Mouse (Mus musculus) cerebellum, adult 9-11 months (tissue): ENCODE measurements at regions not wholly inside any gene's neighbourhood (a gene's known extent, or its start where the extent isn't known, plus 50 kb on each side); places are given as distances from the start of the nearest gene placed in this dataset.
"Not testable (repeated sequence)": the region's sequence is repeated elsewhere in the genome, so short reads cannot be mapped to it uniquely, and the experiment has no call there.

ENCODE experiments used
- DNase-seq: peaks from one replicate; pipeline ENCODE4 v3.0.0; 2022

DNA sequence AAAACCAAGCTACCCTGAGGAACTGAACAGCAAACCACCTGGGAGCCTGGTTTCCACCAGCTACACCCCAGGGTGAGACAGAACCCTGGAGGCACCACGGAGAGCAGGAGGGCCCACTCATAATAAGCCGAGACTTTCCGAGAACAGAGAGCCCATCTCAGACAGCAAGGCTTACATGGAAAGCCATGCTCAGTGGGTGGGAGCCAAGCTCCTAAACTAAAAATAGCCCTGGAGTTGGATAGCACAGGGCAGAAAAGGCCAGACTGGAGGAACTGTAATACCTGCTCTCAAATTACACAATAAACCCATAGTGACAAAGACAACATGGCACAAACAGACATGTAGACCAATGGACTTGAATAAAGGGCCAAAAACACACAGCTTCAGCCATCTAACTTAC lies 69.9 kb downstream of the Fbxo4 start:
- no peak for DNase-seq

DNA sequence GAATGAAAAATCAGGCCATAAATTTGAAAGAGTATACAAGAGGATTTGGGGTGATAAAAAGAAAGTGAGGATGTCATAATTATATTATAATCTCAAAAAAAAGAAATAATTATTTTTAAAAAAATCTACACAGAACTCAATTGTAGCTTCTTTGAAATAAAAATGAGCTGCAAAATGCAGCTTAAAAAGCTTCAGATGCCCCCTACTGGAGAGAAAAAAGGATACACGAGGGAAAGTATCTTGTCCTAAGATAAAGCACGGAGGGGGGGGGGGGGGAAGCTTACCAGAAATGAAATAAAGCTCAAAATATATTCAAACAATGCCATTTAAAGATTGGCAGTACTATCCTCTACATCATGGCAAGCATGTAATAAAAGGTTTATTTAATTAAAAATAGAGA lies 70.7 kb downstream of the Fbxo4 start:
- no peak for DNase-seq

DNA sequence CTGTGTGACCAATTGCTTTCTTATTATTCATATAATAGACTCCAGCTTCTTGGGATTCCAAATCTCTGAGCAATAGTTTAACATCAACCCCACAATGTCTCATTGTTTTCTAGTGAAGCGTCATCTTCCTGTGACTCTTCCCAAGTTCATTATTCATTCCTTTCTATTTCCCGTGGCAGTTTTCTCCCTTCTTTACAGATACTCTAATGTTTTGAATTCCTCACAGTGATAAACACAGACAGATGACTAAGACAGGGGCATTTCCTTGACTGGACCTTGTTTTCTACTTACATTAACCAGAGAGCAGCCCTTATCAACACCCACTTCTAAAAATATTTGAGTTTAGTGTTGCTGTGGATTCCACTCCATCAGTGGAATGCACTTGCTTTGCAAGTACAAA lies 73.8 kb downstream of the Fbxo4 start:
- DNase-seq: no peak

DNA sequence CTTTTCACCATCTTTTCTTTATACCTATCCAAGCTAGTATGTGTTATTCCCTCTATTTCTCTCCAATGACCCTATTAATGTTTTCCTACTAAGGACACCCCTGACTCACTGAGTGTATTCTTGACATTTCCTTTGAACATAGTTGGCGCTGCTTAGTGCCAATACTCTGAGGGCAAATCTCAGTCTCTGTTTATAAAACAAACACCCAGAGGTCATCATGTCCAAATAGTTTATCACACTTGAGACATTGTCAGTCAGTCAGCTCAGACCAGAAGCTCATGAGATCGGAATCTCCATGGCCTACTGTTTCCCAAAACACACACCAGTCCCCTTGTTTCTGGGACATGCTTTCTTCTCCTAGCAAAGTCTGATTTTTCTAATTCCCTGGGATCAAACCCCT lies 100.9 kb downstream of the Fbxo4 start:
- no peak for DNase-seq

DNA sequence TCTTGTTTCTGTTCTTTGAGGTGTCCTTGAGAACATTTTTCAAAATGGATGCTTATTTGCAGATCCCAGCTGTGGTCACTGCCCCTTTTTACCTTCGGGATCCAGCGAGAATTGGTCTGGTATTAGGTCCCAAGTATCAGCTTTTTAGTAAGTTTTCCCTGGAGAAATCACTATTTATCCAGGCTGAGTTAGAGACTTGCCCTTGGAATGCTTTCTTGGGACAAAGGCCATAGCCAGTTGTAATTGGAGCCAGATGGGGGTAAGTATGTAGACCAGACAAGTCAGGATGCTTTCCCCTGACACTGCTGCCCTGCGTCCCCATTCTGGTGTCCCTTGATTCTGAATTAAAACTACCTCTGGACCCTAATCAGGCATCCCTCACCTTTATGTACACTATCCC lies 101.9 kb downstream of the Fbxo4 start:
- no peak for DNase-seq

DNA sequence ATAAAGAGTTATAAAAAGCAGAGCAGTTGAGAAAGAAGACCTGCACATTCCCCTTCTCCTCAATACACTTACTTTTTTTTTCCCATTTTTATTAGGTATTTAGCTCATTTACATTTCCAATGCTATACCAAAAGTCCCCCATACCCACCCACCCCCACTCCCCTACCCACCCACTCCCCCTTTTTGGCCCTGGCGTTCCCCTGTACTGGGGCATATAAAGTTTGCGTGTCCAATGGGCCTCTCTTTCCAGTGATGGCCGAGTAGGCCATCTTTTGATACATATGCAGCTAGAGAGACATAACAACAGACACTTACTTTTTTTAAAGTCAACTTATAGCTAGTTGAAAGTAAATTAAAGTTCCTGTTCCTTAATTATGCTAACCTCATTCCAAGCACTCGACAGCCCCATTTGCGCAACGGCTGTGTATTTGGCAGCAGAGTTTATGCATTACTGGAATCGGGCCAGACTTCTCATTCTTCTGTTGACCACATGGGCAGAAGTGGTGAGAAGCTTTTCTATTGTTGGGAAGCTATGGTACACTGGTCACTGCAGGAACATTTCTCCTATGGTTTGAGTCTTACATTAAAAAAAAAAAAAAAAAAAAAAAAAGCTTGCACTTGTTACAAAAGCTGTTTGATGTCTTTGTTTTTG lies 104.0 kb downstream of the Fbxo4 start:
- DNase-seq: not testable (repeated sequence)

DNA sequence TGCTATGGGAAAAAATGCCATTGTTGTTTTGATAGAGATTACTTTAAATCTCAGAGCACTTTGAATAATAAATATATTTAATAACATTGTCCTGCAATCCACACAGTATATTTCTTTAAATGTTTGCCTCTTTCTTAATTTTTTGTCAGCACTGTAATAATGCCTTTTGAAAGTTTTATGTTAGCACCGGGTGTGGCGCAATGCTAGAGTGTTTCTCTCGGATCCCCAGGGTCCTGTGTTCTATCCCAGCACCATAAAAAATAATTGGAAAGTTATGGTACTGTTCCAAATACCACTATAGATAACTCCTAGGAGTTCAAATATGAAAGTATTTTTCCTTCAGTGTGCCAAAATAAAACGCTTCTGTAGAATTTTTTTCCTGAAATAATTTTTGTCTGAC lies 147.6 kb downstream of the Fbxo4 start:
- DNase-seq: no peak

DNA sequence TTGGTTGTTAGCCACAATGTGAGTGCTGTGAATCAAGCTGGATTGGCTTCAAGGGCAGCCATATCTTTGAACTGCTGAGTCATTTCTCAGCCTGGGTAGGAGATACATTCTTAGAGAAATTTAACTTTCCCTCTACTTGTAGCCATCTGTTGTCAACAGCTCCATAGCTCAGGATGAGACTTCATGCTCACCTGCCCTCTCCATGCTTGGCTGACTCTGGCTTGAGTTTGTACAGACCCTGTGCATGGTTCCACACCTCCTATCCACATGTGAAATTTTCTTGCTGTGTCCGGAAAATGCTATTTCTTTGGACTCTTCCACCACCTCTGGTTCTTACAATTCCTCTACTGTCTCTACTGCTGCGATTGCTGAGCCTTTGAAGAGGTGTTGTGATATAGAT lies 173.9 kb downstream of the Fbxo4 start:
- no peak for DNase-seq

DNA sequence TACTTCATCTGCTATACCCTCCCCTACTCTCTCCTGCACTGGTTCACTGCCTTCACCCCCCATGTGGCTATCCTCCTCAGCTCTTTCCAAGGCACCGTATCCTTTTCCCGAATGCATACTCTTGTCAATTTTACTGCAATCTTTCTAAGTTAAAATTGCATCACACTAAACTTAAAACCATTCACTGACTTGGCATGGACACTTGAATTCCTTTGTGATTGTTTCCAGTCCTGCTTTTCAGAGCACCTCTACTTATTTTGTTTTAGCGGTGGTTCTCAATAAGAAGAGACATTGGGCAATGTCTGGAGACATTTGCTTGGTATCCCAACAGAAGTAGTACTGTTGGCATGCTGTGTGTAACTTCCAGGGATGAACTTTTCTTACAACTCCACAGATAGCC lies 192.6 kb upstream of the Ghr start:
- DNase-seq: no peak

DNA sequence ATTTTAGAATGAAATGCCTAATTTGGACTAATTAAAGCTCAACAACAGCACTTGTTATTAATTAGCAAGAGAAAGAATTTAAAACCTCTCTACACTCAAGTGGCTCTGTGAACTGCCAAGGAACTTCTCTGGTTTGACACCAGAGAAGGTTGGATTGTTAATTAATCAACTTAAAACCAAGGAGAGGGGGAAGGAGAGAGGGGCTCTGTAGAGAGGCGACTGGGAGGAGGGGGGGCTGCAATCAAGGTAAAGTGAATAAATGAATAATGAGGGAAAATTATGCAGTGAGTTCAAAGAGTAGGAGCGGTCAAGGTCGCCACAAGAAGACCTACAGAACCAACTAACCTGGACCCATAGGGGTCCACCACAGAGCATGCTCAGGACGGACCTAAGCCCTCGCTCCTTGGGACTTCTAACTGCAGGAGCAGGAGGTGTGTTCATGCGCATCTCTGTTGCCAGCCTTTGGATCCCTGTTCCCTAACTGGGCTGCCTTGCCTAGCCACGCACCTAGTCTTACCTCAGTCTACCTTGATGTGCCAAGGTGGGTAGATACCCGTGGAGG lies 189.0 kb upstream of the Ghr start:
- DNase-seq: no peak

DNA sequence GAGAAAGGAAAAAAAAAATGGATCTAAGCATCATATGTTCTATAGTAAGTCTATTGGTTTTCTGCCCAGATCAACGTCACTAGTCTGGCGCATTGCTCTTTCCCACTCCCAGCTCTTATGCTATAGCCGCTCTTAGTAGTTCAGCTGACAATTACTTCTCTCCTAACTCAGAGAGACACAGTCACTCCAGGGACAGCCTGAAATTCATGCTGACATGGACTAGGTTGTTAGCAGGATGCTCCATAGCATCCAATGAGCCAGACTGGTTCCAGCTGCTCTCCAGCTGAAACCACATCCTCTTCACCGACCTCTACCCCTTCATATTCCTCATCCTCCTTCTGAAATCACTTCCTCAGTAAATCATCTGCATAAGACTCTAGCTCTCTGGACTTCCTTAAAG lies 187.0 kb upstream of the Ghr start:
- no peak for DNase-seq

DNA sequence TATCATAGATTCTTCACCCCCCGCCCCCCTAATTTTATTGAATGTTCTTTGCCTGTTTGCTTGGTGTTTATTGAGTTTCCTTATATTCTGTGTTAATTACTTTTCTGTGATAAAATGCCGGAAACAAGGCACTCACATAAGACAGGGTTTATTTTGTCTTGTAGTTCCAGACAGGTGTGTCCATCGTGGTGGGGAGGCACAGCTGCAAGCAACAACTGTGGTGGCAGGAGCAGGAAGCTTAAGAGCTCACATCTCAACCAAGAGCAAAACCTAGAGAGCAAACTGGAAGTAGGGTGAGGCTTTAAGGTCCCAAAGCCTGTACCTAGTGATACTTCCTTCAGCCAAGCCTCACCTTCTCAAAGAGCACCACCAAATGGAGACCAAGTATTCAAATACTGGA lies 181.4 kb upstream of the Ghr start:
- DNase-seq: no peak

DNA sequence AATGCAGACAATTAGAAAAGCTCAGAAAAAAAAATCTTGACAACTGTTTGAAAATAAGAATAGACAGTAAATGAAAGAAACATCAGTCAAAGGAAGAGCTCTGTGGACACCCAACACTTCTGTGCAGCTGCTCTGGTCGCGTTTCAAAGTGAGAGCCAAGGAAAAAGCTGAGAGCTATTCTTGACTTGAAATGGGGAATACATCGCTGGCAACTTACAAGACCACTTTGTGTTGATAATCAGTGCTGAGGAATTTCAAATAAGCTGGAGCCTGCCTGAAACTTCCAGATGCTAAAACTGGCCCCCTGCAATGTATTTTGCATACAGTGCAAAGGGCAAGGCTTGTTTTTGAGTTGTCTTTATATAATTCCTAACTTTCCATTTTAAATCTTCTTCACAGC lies 177.1 kb upstream of the Ghr start:
- DNase-seq: no peak

DNA sequence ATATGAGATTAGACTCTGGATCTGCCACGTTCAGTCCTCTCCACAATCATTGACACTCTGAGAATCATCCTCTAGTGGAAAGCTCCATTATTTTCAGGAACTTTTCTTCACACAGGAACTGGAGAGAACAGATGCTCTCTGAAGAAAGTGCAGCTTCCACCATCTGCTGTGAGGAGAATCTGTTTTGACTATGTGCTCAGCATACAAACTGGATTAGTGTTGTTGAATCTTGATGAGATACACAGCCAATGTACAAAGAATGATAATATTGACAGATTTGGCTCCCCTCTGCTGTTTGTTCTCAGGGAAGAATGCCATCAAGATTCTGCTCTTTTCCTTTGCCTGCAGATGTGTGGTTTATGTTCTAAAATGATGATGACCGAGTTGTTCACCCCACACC lies 172.3 kb upstream of the Ghr start:
- no peak for DNase-seq

DNA sequence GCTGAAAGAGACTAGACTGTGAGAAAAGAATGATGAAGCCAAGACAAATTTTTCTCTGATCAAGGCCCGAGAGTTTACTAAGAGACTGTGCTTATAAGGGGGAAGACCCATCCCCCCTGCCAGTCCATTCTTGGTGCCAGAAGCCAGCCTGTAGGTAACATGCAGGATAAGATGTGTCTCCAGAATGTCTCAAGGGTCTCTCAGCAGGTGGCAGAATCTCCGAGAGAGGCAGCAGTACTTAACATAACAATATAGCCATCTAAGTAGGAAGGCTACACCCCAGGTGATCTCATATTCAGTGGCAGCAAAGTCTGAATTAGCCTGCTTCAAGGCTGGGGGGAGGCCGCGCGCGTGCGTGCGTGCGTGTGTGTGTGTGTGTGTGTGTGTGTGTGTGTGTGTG lies 164.8 kb upstream of the Ghr start:
- DNase-seq: not testable (repeated sequence)

DNA sequence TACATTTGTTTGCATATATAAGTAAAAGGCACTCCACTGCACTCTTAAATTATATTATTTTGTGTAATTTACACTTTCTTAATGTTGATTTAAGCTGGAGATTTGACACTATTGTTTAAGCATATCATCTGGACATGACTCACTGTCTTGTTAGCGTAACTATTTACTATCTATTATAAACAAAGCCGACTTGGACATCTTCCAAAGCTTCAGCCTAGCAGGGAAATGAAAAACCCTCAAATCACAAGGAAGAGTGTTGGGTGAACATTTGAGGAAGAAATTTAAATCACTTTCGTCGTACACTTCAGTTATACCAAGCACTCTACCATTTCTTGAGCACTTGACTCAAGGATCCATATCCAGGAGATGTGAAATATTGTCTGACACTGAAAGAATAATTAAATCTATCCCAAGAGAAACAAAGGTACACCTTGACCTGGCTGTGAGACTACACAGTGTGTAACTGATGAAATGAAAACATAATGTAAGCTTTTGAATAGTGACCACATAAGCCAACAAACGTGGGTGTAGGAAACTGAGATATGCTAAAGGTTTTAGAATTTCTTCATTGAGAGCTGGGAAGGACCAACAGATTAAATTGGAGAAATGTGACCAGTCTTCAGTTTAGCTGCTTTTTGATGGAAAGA lies 160.0 kb upstream of the Ghr start:
- no peak for DNase-seq

DNA sequence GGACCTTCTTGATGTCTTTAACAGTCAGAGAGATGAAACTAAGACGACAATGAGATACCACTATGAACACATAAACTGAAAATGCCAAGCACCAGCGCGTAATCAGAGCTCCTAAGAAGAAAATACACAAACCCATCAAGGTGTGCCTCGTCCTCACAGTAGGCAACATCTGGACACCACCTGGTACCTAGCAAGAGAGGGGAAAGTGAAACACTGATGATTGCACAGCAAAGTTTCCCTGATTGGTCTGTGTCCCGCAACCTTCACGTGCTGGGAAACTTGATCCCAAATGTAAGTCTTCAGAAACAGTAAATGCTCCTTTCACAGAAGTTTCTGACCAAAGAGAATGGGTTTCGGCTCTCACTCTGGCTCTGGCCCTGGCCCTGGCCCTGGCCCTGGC lies 158.9 kb upstream of the Ghr start:
- DNase-seq: no peak

DNA sequence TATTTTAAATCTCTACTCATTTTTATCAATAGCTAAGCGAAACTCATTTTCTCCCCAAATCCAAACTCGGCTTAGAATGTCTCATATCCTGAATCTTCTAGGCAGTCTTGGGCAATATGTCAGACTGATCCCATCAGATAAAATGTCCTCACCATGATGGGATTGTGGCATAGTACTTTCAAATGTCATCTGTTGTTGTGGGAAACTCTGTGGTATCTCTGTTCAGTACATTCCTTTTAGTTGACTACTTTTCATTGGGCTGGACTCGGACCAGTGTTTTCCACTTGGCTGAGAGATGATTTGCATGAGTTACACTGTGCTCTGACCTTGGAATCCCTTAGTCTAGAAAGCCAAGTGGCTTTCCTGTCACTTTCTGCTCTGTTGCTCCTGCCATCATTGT lies 141.9 kb upstream of the Ghr start:
- no peak for DNase-seq

DNA sequence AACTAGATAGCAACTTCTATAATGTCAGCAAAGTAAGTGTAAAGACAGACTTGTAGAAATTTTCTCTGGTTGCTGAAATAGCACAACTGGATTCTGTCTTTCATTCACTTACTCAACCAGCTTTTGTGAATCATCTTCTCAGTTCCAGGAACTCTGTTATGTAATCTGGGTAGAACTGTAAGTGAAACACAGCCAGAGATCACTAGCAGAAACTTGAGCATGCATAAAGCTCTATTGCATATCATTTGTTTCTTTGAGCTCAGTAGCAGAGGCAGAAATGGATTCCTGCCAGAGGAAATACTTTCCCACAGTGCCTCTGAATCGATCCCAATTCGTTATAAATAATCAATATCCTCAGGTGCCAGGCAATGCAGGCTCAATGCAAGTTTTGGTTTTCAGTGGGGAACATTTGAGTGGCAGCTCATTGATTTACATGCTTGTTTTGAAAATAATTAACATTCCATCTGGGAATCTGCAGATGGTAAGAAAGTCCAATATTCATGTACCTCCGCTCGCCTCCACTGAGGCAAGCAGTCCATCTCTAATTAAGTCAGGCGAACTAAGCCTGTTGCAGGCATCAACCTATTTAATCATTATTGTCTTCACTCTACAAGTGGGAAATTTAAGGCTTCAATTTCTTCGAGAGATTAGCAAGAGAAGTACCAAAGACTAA lies 137.5 kb upstream of the Ghr start:
- no peak for DNase-seq

DNA sequence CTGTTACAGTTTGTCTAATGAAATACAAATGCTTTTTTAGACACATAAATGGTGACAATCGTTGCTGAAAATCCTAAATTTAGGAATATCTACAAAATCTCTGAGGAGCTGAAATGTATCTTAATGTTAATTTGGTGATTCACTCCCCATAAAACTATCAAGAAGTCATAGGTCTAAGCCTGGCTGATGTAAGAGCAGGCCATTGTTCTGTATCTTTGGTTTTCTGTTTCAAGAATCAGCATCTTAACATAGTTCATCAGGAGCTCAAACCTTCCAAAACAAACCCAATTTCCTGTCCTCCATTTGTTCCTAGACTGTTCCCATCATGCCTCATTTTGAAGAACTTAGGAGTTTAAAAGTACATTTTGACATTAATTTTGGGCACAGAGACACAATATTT lies 128.5 kb upstream of the Ghr start:
- DNase-seq: no peak

DNA sequence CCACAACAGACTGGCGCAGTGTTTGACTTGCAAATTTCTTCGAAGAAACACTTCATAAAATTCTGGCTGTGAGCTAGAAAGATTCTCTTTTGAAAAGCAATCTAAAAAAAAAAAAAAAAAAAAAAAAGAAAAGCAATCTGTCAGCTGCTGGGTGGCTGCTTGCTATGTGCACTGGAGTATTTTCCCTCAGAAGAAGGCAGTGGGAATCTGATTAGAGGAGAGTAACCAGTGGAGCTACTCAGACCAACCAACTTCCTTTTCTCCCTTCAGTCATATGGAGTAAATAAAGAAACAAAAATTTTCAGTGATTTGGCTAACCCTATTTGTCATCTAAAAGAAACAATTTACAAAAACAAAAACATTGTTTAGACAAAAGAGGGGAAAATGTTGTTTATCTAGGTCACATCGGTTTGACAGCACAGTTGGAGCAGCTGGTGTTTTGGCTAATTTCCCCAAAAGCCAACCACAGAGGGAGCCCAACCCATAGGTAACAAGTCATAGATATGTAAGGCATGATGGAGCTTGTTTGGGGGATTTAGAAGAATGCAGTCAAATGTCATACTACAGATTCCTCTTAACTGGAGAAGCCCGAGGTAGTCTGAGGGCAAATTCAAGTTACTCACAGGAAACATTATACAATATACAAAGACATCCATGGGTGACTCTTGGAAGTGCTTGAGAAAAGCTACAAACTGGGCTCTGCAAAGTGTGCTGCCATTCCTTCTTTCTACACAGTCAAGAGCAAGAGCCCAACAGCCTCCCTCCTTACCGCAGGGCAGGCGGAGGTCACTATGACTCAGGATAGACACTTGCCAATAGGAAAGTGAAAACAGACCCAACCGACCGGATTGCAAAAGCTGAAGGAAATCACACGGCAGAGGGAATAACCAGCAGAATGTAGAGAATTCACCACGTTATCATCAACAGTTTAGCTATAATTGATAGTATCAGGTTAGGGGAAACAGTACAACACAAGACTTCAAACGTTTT lies 124.1 kb upstream of the Ghr start:
- DNase-seq: peak; percentile 9

DNA sequence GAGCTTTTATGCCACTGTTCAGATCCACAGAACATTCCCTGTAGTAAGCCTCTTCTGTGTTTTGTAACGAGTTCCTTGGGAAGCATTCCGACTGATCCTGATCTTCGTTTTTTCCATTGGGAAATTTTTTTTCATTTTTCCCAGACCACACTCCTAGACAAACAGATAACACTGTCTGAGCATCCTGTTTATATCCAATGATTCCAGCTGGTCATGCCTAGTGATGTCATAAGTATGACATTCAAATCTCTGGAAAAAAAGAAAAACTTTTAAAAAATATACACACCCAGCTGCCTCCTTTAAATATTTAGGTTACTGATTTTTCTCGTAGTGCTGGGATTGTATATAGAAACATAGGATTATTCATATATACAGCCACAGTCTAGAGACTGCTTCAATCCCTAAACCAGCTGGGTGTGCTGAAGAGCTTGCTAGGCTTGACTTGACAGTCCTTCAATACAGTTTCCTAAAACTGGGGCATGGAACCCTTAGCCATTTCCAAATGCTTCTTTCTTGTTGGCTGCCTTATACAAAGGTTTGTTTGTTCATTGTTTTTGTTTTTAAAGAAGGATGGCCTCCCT lies 116.0 kb upstream of the Ghr start:
- no peak for DNase-seq

DNA sequence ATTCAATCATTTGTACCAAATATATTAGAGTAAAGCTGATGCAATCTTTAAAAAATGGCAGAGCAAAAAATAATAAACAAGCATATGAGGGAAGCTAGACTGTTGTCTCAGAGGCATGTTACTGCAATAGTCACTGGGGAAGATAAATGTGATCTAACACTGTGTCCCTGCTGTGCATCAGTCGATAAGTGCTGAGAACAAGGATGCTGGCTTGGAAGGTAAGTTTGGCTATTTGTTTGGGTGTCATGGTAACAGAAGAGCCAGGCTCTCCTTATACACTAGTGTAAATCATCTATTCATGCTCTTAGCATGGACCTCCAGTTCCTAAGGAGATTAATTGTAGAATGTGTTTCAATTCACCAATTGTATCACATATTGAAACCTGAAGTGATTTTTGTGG lies 102.0 kb upstream of the Ghr start:
- DNase-seq: no peak
